Mouse (Mus musculus): Measurements from ENCODE around the gene F830045P16Rik. TPM values are rescaled to one million over a fixed set of nuclear protein-coding genes. Genes with fewer than 3 reads are reported as not detected.

The F830045P16Rik gene
- polyA plus RNA-seq, 1 experiment from 2014 or later, result not detected

GRCm38 (mm10) chr2:129573701-129574273 lies 37.4 kb upstream of the F830045P16Rik start:
- H3K9ac ChIP-seq (replicated peaks; ENCODE audit: low read depth, low read length), result peak overlapping the region; percentile 47
- WGBS, result 10% methylated on average over 4 of the region's 4 CpGs
- peak; percentile 31; the same call in 1 of the 2 replicates for ATAC-seq
- no peaks in the 10 kb centered on the region for H3K27me3 ChIP-seq (replicated peaks; ENCODE audit: control insufficient read depth, insufficient read depth, low read length)
- H3K27ac ChIP-seq (ENCODE audit: low read length), result peak overlapping the region; percentile 72
- peaks cover 19% of the 10 kb centered on the region for H3K4me1 ChIP-seq (replicated peaks; ENCODE audit: control insufficient read depth, insufficient read depth, low read length)
- H3K9me3 ChIP-seq (ENCODE audit: control insufficient read depth, low read length), result no peaks in the 10 kb centered on the region
- H3K4me2 ChIP-seq (ENCODE audit: low read length), result peak overlapping the region; percentile 56
- H3K36me3 ChIP-seq (ENCODE audit: control insufficient read depth, insufficient read depth), result no peaks in the 10 kb centered on the region
- H3K4me3 ChIP-seq (replicated peaks; ENCODE audit: low read length), result peak overlapping the region; percentile 32

DNA sequence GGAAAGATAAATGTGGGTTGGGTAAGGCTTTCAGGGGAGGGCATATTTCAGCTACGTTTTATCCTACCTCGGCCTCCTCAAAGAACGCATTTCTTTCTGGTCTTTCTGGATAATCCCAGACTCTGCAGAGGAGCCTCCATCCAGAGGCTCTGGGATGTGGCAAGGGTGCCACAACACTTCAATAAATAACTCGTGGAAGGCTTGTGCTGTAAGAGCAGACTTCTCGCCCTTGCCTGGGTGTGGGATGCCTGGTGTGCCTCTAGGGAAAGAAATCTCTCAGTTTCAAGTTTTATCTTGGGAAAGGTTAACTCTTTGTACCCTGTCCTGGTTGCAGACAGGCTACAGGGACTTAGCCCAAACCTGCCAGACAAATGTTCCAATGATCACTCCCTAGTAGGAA lies 33.2 kb upstream of the F830045P16Rik start:
- Histone ChIP-seq H3K4me1 (replicated peaks; ENCODE audit: control insufficient read depth, insufficient read depth, low read length) (peaks cover 15% of the 10 kb centered on the region), H3K9ac (replicated peaks; ENCODE audit: low read depth, low read length) (no peak overlapping the region), H3K27ac (ENCODE audit: low read length) (no peak overlapping the region), H3K9me3 (ENCODE audit: control insufficient read depth, low read length) (no peaks in the 10 kb centered on the region), H3K36me3 (ENCODE audit: control insufficient read depth, insufficient read depth) (no peaks in the 10 kb centered on the region), H3K4me3 (replicated peaks; ENCODE audit: low read length) (no peak overlapping the region), H3K4me2 (ENCODE audit: low read length) (no peak overlapping the region), H3K27me3 (replicated peaks; ENCODE audit: control insufficient read depth, insufficient read depth, low read length) (no peaks in the 10 kb centered on the region)
- 82% methylated on average over 5 of the region's 5 CpGs for WGBS
- no peak for ATAC-seq

- Histone ChIP-seq H3K4me2 (ENCODE audit: low read length) (no peak overlapping the region), H3K9ac (replicated peaks; ENCODE audit: low read depth, low read length) (no peak overlapping the region), H3K27ac (ENCODE audit: low read length) (no peak overlapping the region), H3K27me3 (replicated peaks; ENCODE audit: control insufficient read depth, insufficient read depth, low read length) (no peaks in the 10 kb centered on the region), H3K9me3 (ENCODE audit: control insufficient read depth, low read length) (no peaks in the 10 kb centered on the region), H3K4me1 (replicated peaks; ENCODE audit: control insufficient read depth, insufficient read depth, low read length) (peaks cover 11% of the 10 kb centered on the region), H3K4me3 (replicated peaks; ENCODE audit: low read length) (no peak overlapping the region), H3K36me3 (ENCODE audit: control insufficient read depth, insufficient read depth) (no peaks in the 10 kb centered on the region)
- 79% methylated on average over 7 of the region's 7 CpGs for WGBS
- ATAC-seq, result no peak
Observed at GRCm38 (mm10) chr2:129569120-129569519, 32.7 kb upstream of the F830045P16Rik start.

GRCm38 (mm10) chr2:129563944-129564709 lies 27.7 kb upstream of the F830045P16Rik start:
- Histone ChIP-seq H3K9me3 (ENCODE audit: control insufficient read depth, low read length) (no peaks in the 10 kb centered on the region), H3K4me3 (replicated peaks; ENCODE audit: low read length) (no peak overlapping the region), H3K9ac (replicated peaks; ENCODE audit: low read depth, low read length) (no peak overlapping the region), H3K27ac (ENCODE audit: low read length) (peak overlapping the region; percentile 25; the same call in 1 of the 2 replicates), H3K4me1 (replicated peaks; ENCODE audit: control insufficient read depth, insufficient read depth, low read length) (peaks cover 4% of the 10 kb centered on the region; the same call in 1 of the 2 replicates), H3K4me2 (ENCODE audit: low read length) (no peak overlapping the region), H3K27me3 (replicated peaks; ENCODE audit: control insufficient read depth, insufficient read depth, low read length) (no peaks in the 10 kb centered on the region), H3K36me3 (ENCODE audit: control insufficient read depth, insufficient read depth) (no peaks in the 10 kb centered on the region)
- 76% methylated on average over 5 of the region's 5 CpGs for WGBS
- ATAC-seq, result peak; percentile 75

- no peak overlapping the region for H3K27ac ChIP-seq (ENCODE audit: low read length)
- H3K4me1 ChIP-seq (replicated peaks; ENCODE audit: control insufficient read depth, insufficient read depth, low read length), result peaks cover 4% of the 10 kb centered on the region; the same call in 1 of the 2 replicates
- no peaks in the 10 kb centered on the region for H3K36me3 ChIP-seq (ENCODE audit: control insufficient read depth, insufficient read depth)
- no peak overlapping the region for H3K4me2 ChIP-seq (ENCODE audit: low read length)
- no peaks in the 10 kb centered on the region for H3K27me3 ChIP-seq (replicated peaks; ENCODE audit: control insufficient read depth, insufficient read depth, low read length)
- H3K9me3 ChIP-seq (ENCODE audit: control insufficient read depth, low read length), result no peaks in the 10 kb centered on the region
- no peak overlapping the region for H3K9ac ChIP-seq (replicated peaks; ENCODE audit: low read depth, low read length)
- WGBS, result 56% methylated on average over 3 of the region's 3 CpGs
- ATAC-seq, result no peak
- H3K4me3 ChIP-seq (replicated peaks; ENCODE audit: low read length), result no peak overlapping the region
Observed at GRCm38 (mm10) chr2:129561796-129562195, 25.4 kb upstream of the F830045P16Rik start.

- no peaks in the 10 kb centered on the region for H3K9me3 ChIP-seq (ENCODE audit: control insufficient read depth, low read length)
- no peak overlapping the region for H3K4me2 ChIP-seq (ENCODE audit: low read length)
- 72% methylated on average over 3 of the region's 3 CpGs for WGBS
- no peak overlapping the region for H3K27ac ChIP-seq (ENCODE audit: low read length)
- H3K4me1 ChIP-seq (replicated peaks; ENCODE audit: control insufficient read depth, insufficient read depth, low read length), result peaks cover 1% of the 10 kb centered on the region; the same call in 1 of the 2 replicates
- no peak overlapping the region for H3K4me3 ChIP-seq (replicated peaks; ENCODE audit: low read length)
- no peaks in the 10 kb centered on the region for H3K27me3 ChIP-seq (replicated peaks; ENCODE audit: control insufficient read depth, insufficient read depth, low read length)
- peak; percentile 28; the same call in 1 of the 2 replicates for ATAC-seq
- no peaks in the 10 kb centered on the region for H3K36me3 ChIP-seq (ENCODE audit: control insufficient read depth, insufficient read depth)
- no peak overlapping the region for H3K9ac ChIP-seq (replicated peaks; ENCODE audit: low read depth, low read length)
Observed at GRCm38 (mm10) chr2:129558875-129559219, 22.4 kb upstream of the F830045P16Rik start.

DNA sequence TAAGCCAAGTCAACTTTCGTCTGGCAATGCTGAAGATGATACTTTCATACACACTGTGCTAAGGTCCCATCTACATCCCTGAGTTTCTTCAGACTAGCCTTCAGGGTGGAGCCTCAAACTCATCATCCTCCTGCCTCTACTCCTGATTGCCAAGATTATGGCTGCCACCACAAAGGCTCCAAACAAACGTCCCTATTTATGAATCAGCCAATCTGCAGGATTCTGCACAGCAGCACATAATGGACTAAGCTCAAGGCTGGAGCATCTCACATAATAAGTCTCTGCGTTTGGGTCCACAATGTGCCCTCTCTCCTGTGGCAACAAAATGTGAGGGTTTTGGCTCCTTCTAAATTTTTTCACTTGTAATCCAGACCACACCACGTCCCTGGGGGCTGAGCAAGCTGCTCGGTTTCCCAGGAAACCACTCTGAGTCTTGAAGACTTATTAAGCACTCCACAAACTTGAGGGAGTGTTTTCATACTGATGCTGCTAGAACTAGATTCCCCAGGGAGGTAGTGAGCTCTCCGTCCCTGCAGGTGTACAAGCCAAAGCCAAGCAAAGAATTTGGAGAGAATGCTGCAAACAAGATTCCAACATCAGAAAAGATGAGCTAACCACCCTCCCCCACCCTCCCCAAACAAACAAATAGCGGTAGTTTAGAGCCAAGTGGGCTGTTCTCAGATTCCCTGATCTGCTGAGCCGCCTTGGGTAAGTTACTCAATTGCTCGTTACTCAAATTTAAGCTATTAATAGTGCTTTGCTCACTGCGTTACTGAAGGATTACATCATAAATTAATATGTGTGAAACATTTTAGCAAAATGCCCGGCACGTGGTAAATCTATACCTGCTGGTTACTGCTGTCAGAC lies 21.8 kb upstream of the F830045P16Rik start:
- no peaks in the 10 kb centered on the region for H3K27me3 ChIP-seq (replicated peaks; ENCODE audit: control insufficient read depth, insufficient read depth, low read length)
- no peaks in the 10 kb centered on the region for H3K9me3 ChIP-seq (ENCODE audit: control insufficient read depth, low read length)
- no peaks in the 10 kb centered on the region; the same call in 1 of the 2 replicates for H3K4me1 ChIP-seq (replicated peaks; ENCODE audit: control insufficient read depth, insufficient read depth, low read length)
- WGBS, result 34% methylated on average over 12 of the region's 12 CpGs
- ATAC-seq, result peak; percentile 35; the same call in 1 of the 2 replicates
- H3K4me2 ChIP-seq (ENCODE audit: low read length), result no peak overlapping the region
- H3K9ac ChIP-seq (replicated peaks; ENCODE audit: low read depth, low read length), result no peak overlapping the region
- H3K36me3 ChIP-seq (ENCODE audit: control insufficient read depth, insufficient read depth), result no peaks in the 10 kb centered on the region
- no peak overlapping the region for H3K27ac ChIP-seq (ENCODE audit: low read length)
- no peak overlapping the region for H3K4me3 ChIP-seq (replicated peaks; ENCODE audit: low read length)

- Histone ChIP-seq H3K4me1 (replicated peaks; ENCODE audit: control insufficient read depth, insufficient read depth, low read length) (no peaks in the 10 kb centered on the region), H3K4me3 (replicated peaks; ENCODE audit: low read length) (no peak overlapping the region), H3K27ac (ENCODE audit: low read length) (no peak overlapping the region), H3K36me3 (ENCODE audit: control insufficient read depth, insufficient read depth) (no peaks in the 10 kb centered on the region), H3K4me2 (ENCODE audit: low read length) (no peak overlapping the region), H3K9me3 (ENCODE audit: control insufficient read depth, low read length) (no peaks in the 10 kb centered on the region), H3K27me3 (replicated peaks; ENCODE audit: control insufficient read depth, insufficient read depth, low read length) (no peaks in the 10 kb centered on the region), H3K9ac (replicated peaks; ENCODE audit: low read depth, low read length) (no peak overlapping the region)
- ATAC-seq, result no peak
- WGBS, result 77% methylated on average over 6 of the region's 6 CpGs
Observed at GRCm38 (mm10) chr2:129556081-129556480, 19.7 kb upstream of the F830045P16Rik start.

- Histone ChIP-seq H3K27me3 (replicated peaks; ENCODE audit: control insufficient read depth, insufficient read depth, low read length) (no peaks in the 10 kb centered on the region), H3K4me2 (ENCODE audit: low read length) (no peak overlapping the region), H3K27ac (ENCODE audit: low read length) (no peak overlapping the region), H3K4me1 (replicated peaks; ENCODE audit: control insufficient read depth, insufficient read depth, low read length) (no peaks in the 10 kb centered on the region), H3K36me3 (ENCODE audit: control insufficient read depth, insufficient read depth) (no peaks in the 10 kb centered on the region), H3K9ac (replicated peaks; ENCODE audit: low read depth, low read length) (no peak overlapping the region), H3K4me3 (replicated peaks; ENCODE audit: low read length) (no peak overlapping the region), H3K9me3 (ENCODE audit: control insufficient read depth, low read length) (no peaks in the 10 kb centered on the region)
- no peak for ATAC-seq
- 69% methylated on average over 2 of the region's 2 CpGs for WGBS
Observed at GRCm38 (mm10) chr2:129550781-129551180, 14.4 kb upstream of the F830045P16Rik start.
